Mouse (Mus musculus): Measurements from ENCODE around the gene Amer3. TPM values are rescaled to one million over a fixed set of nuclear protein-coding genes. Genes with fewer than 3 reads are reported as not detected.

Gene Amer3
- total and polyA plus RNA-seq, 3 experiments, result not detected

GRCm38 (mm10) chr1:34600000-34600399 lies 20.5 kb downstream of the Amer3 start:
- no peaks in the 10 kb centered on the region; a peak in 1 of 4 replicates for H3K27me3 ChIP-seq (ENCODE audit: control insufficient read depth in 1 of 2, insufficient read depth in 2 of 2, low read length in 2 of 2)
- no peak overlapping the region for H3K9ac ChIP-seq (ENCODE audit: control insufficient read depth, low read depth, low read length, poor library complexity, severe bottlenecking)
- H3K27ac ChIP-seq (ENCODE audit: control insufficient read depth, low read depth, low read length), result no peak overlapping the region
- no peaks in the 10 kb centered on the region for H3K79me2 ChIP-seq (ENCODE audit: control insufficient read depth, insufficient read depth, low read length, poor library complexity)
- DNase-seq (ENCODE audit: low read depth, low spot score), result no peak
- no peaks in the 10 kb centered on the region for H3K9me3 ChIP-seq (replicated peaks; ENCODE audit: insufficient read depth, low read length)
- no peak overlapping the region for H3K4me3 ChIP-seq (ENCODE audit: control insufficient read depth in 1 of 2, insufficient read depth in 1 of 2, low read depth in 2 of 2, low read length in 2 of 2)
- TF ChIP-seq MEF2A (IDR thresholded peaks at IDR 0.05; ENCODE audit: extremely low read depth, insufficient replicate concordance, low read depth, low read length, poor library complexity, severe bottlenecking), result no peak
- no peak for TF ChIP-seq ETS1 (IDR thresholded peaks at IDR 0.05; ENCODE audit: low read depth, low read length)
- no peak for TF ChIP-seq HCFC1 (IDR thresholded peaks at IDR 0.05; ENCODE audit: low read depth, low read length)
- no peak for TF ChIP-seq CTCF (IDR thresholded peaks at IDR 0.05 in 2 of 3, conservative IDR thresholded peaks at IDR 0.05 in 1 of 3; ENCODE audit: control insufficient read depth in 1 of 3, insufficient read depth in 1 of 3, low read depth in 2 of 3, low read length in 3 of 3, poor library complexity in 1 of 3, severe bottlenecking in 1 of 3)
- TF ChIP-seq NRF1 (IDR thresholded peaks at IDR 0.05; ENCODE audit: insufficient read depth, low read depth, low read length, poor library complexity, severe bottlenecking), result no peak
- no peak for TF ChIP-seq MXI1 (IDR thresholded peaks at IDR 0.05; ENCODE audit: low read depth, low read length)
- TF ChIP-seq ZMIZ1 (IDR thresholded peaks at IDR 0.05; ENCODE audit: low read depth, low read length), result no peak
- no peak for TF ChIP-seq MAFK (IDR thresholded peaks at IDR 0.05; ENCODE audit: borderline replicate concordance, low read depth, low read length)
- TF ChIP-seq KAT2A (conservative IDR thresholded peaks at IDR 0.05; ENCODE audit: low read depth, low read length), result no peak
- TF ChIP-seq POLR2AphosphoS2 (IDR thresholded peaks at IDR 0.05; ENCODE audit: low read length), result no peak
- TF ChIP-seq GABPA (IDR thresholded peaks at IDR 0.05; ENCODE audit: low read depth, low read length), result no peak
- no peak for TF ChIP-seq MYC (IDR thresholded peaks at IDR 0.05; ENCODE audit: low read depth, low read length)
- no peak for TF ChIP-seq JUND (IDR thresholded peaks at IDR 0.05; ENCODE audit: low read depth, low read length)
- TF ChIP-seq CHD1 (IDR thresholded peaks at IDR 0.05; ENCODE audit: low read depth, low read length), result no peak
- TF ChIP-seq E2F4 (IDR thresholded peaks at IDR 0.05; ENCODE audit: borderline replicate concordance, low read depth, low read length), result no peak
- TF ChIP-seq ZNF384 (IDR thresholded peaks at IDR 0.05; ENCODE audit: low read depth, low read length), result no peak
- H3K4me1 ChIP-seq (ENCODE audit: control insufficient read depth in 1 of 2, insufficient read depth in 2 of 2, low read length in 2 of 2), result no peaks in the 10 kb centered on the region
- H3K36me3 ChIP-seq (ENCODE audit: control insufficient read depth in 1 of 2, insufficient read depth in 2 of 2, low read length in 2 of 2), result no peaks in the 10 kb centered on the region

GRCm38 (mm10) chr1:34601323-34602047 lies 22.0 kb downstream of the Amer3 start:
- Histone ChIP-seq H3K4me3 (ENCODE audit: control insufficient read depth in 1 of 2, insufficient read depth in 1 of 2, low read depth in 2 of 2, low read length in 2 of 2) (no peak overlapping the region), H3K36me3 (ENCODE audit: control insufficient read depth in 1 of 2, insufficient read depth in 2 of 2, low read length in 2 of 2) (no peaks in the 10 kb centered on the region), H3K9me3 (replicated peaks; ENCODE audit: insufficient read depth, low read length) (no peaks in the 10 kb centered on the region), H3K27ac (ENCODE audit: control insufficient read depth, low read depth, low read length) (no peak overlapping the region), H3K27me3 (ENCODE audit: control insufficient read depth in 1 of 2, insufficient read depth in 2 of 2, low read length in 2 of 2) (no peaks in the 10 kb centered on the region), H3K9ac (ENCODE audit: control insufficient read depth, low read depth, low read length, poor library complexity, severe bottlenecking) (no peak overlapping the region), H3K79me2 (ENCODE audit: control insufficient read depth, insufficient read depth, low read length, poor library complexity) (no peaks in the 10 kb centered on the region), H3K4me1 (ENCODE audit: control insufficient read depth in 1 of 2, insufficient read depth in 2 of 2, low read length in 2 of 2) (no peaks in the 10 kb centered on the region)
- DNase-seq (ENCODE audit: low read depth, low spot score), result no peak
- TF ChIP-seq ZNF384 (IDR thresholded peaks at IDR 0.05; ENCODE audit: low read depth, low read length) (no peak), ZKSCAN1 (IDR thresholded peaks at IDR 0.05; ENCODE audit: low read depth, low read length) (no peak), GABPA (IDR thresholded peaks at IDR 0.05; ENCODE audit: low read depth, low read length) (no peak), CHD2 (IDR thresholded peaks at IDR 0.05; ENCODE audit: low read length) (no peak), USF2 (IDR thresholded peaks at IDR 0.05; ENCODE audit: borderline replicate concordance in 1 of 2, insufficient read depth in 1 of 2, low read depth in 1 of 2, low read length in 2 of 2) (no peak)
